Mouse (Mus musculus) limb, embryonic 10.5 days (tissue): Measurements from ENCODE around the gene Akr1d1. TPM values are rescaled to one million over a fixed set of nuclear protein-coding genes. Genes with fewer than 3 reads are reported as not detected.

ENCODE experiments used
- DNase-seq: peaks from one replicate; pipeline ENCODE4 v3.0.0-alpha.2; 2017; ENCODE audit warnings: low spot score
- H3K27ac ChIP-seq: fragments of 300-500 bp; sonication (generic); 2 replicates; pipeline ENCODE4 v1.5.1; 2016; ENCODE audit warnings: mild to moderate bottlenecking
- H3K27me3 ChIP-seq: fragments of 300-500 bp; sonication (generic); 2 replicates; pipeline ENCODE4 v1.6.1; 2016; ENCODE audit warnings: low read depth, mild to moderate bottlenecking; ENCODE audit not compliant: poor library complexity, severe bottlenecking
- H3K36me3 ChIP-seq: fragments of 300-500 bp; sonication (generic); 2 replicates; pipeline ENCODE4 v1.6.1; 2016; ENCODE audit warnings: mild to moderate bottlenecking, moderate library complexity
- H3K4me1 ChIP-seq: fragments of 300-500 bp; sonication (generic); 2 replicates; pipeline ENCODE4 v1.6.1; 2016
- H3K4me3 ChIP-seq: fragments of 300-500 bp; sonication (generic); 2 replicates; pipeline ENCODE4 v1.5.1; 2016; ENCODE audit warnings: mild to moderate bottlenecking, moderate library complexity
- H3K9me3 ChIP-seq: fragments of 300-500 bp; sonication (generic); replicated peaks from 2 replicates; pipeline ENCODE4 v1.6.1; 2016; ENCODE audit warnings: mild to moderate bottlenecking
- WGBS: fragments of 180-500 bp; shearing (Covaris S2); methylation state at CpG from one replicate; pipeline ENCODE4 v1.1.7; 2016; 5-methylcytosine and 5-hydroxymethylcytosine counted together
- polyA plus RNA-seq: library from polyadenylated mRNA; unstranded; fragments of >200 nt; fragmentation: Nextera tagmentation; extraction: Ambion mirVana; gene quantifications from 2 replicates; pipeline ENCODE4 v1.2.1, GENCODE M21; 2016

Gene Akr1d1
- polyA plus RNA-seq, 1 experiment from 2014 or later, result not detected

GRCm38 (mm10) chr6:37580476-37580875 lies 50.5 kb downstream of the Akr1d1 start:
- Histone ChIP-seq H3K9me3 (no peaks in the 10 kb centered on the region), H3K4me1 (no peaks in the 10 kb centered on the region), H3K36me3 (no peaks in the 10 kb centered on the region), H3K4me3 (no peak overlapping the region), H3K27ac (no peak overlapping the region), H3K27me3 (no peaks in the 10 kb centered on the region)
- 54% methylated on average over 5 of the region's 5 CpGs for WGBS
- DNase-seq, result no peak

GRCm38 (mm10) chr6:37589340-37589962 lies 59.5 kb downstream of the Akr1d1 start:
- H3K9me3 ChIP-seq, result no peaks in the 10 kb centered on the region
- 34% methylated on average over 4 of the region's 4 CpGs for whole genome bisulfite sequencing
- H3K4me1 ChIP-seq, result peaks cover 16% of the 10 kb centered on the region
- no peaks in the 10 kb centered on the region for H3K36me3 ChIP-seq
- no peaks in the 10 kb centered on the region for H3K27me3 ChIP-seq
- DNase-seq, result peak; percentile 79
- no peak overlapping the region for H3K4me3 ChIP-seq
- H3K27ac ChIP-seq, result peak overlapping the region; percentile 70; the same call in 1 of the 2 replicates

DNA sequence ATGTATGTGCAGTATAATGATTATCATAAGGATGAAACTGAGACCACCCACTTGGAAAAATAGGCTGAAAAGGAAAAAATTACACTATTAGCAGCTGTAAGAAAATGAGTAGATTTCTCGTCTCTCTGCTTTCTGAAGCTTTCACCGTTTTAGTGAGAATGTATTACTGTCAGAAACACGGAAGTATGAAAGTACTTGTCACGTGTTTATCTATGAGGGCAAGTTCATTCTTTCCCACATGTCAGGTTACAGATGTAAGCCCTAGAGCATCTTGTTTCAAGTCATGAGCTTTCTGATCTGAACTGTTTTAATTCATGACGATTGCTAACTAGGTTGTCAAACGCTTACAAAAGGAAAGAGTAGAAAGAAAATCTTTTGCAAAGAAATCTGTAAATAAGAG lies 60.8 kb downstream of the Akr1d1 start:
- Histone ChIP-seq H3K36me3 (no peaks in the 10 kb centered on the region), H3K27ac (no peak overlapping the region), H3K4me1 (peaks cover 16% of the 10 kb centered on the region), H3K9me3 (no peaks in the 10 kb centered on the region), H3K27me3 (no peaks in the 10 kb centered on the region), H3K4me3 (no peak overlapping the region)
- no peak for DNase-seq
- WGBS, result 89% methylated on average over 6 of the region's 6 CpGs

DNA sequence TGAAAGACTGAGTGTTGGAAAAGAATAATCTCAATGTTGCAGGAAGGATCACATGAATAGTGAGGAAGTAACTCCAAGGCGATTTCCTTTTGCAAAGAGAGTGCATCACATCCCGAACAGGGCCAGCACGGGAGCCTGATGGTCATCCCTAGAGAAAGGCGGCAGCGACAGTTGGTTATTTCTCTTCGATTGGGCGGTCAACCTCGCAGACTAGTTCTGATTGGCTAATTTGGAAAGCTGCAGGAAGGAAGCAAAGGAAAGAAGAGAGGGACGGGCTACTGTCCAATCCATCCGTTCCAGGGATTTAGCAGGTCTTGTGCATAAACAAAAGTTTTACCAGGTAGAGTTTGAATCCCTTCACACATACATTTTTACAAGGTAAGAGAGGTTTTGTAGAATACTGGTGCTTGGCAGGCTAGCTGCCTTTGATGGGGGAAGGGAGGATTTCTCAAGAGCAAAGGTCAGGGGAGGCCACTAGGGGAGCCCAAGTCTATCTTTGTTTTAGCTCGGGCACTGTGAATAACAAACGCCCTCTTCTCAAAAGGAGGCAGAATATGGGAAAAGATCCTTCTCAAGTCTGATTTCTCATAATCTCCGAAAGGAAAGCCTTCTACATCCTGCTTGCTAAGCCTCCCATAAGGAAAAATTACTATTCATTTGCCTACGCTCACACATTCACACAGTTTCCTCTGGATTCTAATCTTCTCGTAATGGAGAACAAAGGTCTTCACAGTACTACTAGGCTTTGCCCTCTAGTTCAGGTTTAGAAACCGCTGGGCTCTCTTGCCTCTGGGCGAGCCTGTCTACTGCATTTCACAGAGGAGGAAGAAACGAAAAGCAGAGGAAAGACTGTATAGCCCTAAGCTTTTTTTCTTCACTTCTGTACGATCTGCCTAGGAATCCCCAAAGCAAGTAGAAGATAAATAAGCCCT lies 62.4 kb downstream of the Akr1d1 start:
- 65% methylated on average over 19 of the region's 19 CpGs for WGBS
- H3K36me3 ChIP-seq, result no peaks in the 10 kb centered on the region
- H3K4me1 ChIP-seq, result peaks cover 17% of the 10 kb centered on the region
- H3K27me3 ChIP-seq, result no peaks in the 10 kb centered on the region
- H3K9me3 ChIP-seq, result no peaks in the 10 kb centered on the region
- H3K4me3 ChIP-seq, result no peak overlapping the region
- peak; percentile 57 for DNase-seq
- peak overlapping the region; percentile 56 for H3K27ac ChIP-seq

DNA sequence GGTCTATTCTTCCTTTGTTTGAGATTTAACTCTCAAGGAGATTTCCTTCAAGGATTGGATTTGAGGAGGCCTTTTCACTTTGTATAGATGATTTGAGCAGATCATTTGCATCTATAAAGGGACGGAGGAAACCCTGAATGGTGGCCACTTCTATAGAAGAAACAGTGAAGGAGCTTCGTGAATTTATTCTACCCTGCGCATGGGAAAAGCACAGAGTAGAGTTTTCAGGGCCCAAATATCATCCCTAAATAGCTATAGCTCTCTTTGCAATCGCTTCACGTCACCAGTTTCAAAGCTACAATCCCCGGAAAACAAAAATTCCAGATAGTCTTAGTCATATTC lies 63.0 kb downstream of the Akr1d1 start:
- H3K36me3 ChIP-seq, result no peaks in the 10 kb centered on the region
- DNase-seq, result no peak
- no peaks in the 10 kb centered on the region for H3K27me3 ChIP-seq
- H3K4me1 ChIP-seq, result peaks cover 19% of the 10 kb centered on the region
- WGBS, result 80% methylated on average over 6 of the region's 6 CpGs
- H3K27ac ChIP-seq, result peak overlapping the region; percentile 26
- no peaks in the 10 kb centered on the region for H3K9me3 ChIP-seq
- H3K4me3 ChIP-seq, result no peak overlapping the region

GRCm38 (mm10) chr6:37593551-37594089 lies 63.6 kb downstream of the Akr1d1 start:
- H3K4me3 ChIP-seq, result no peak overlapping the region
- H3K4me1 ChIP-seq, result peaks cover 19% of the 10 kb centered on the region
- no peaks in the 10 kb centered on the region for H3K9me3 ChIP-seq
- no peak for DNase-seq
- H3K27me3 ChIP-seq, result no peaks in the 10 kb centered on the region
- 15% methylated on average over 5 of the region's 5 CpGs for WGBS
- H3K36me3 ChIP-seq, result no peaks in the 10 kb centered on the region
- H3K27ac ChIP-seq, result peak overlapping the region; percentile 72

GRCm38 (mm10) chr6:37597088-37597487 lies 67.1 kb downstream of the Akr1d1 start:
- no peaks in the 10 kb centered on the region for H3K36me3 ChIP-seq
- no peak overlapping the region for H3K4me3 ChIP-seq
- peaks cover 16% of the 10 kb centered on the region for H3K4me1 ChIP-seq
- no peak for DNase-seq
- WGBS, result 54% methylated on average over 2 of the region's 2 CpGs
- no peaks in the 10 kb centered on the region for H3K27me3 ChIP-seq
- H3K27ac ChIP-seq, result no peak overlapping the region
- H3K9me3 ChIP-seq, result no peaks in the 10 kb centered on the region

GRCm38 (mm10) chr6:37598033-37598432 lies 68.1 kb downstream of the Akr1d1 start:
- Histone ChIP-seq H3K9me3 (no peaks in the 10 kb centered on the region), H3K27me3 (no peaks in the 10 kb centered on the region), H3K27ac (no peak overlapping the region), H3K4me3 (no peak overlapping the region), H3K36me3 (no peaks in the 10 kb centered on the region), H3K4me1 (peaks cover 11% of the 10 kb centered on the region)
- DNase-seq, result no peak

DNA sequence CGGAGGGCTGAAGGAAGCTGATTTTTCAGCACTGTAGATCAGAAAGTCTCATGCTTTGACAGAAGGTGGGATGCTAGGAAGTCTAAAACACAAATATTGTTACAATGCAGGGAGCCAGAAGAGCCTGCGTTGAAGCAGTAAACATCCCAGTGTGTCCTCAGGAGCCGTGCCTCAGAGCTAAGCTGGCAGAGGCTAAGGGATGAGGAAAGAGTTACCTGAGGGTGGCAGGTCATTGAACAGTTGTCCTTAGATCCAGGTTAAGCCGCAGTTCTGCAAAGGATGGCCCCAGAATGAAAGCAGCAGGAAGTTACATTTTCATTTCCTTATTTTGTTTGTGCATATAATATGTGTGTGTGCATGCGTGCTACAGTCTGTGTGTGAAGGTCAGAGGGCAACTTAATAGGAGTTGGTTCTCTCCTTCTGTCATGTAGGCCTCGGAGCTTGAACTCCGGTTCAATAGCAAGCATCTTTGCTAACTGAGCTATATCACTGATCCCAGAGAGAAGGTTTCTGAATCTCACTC lies 71.1 kb downstream of the Akr1d1 start:
- no peak overlapping the region for H3K4me3 ChIP-seq
- H3K4me1 ChIP-seq, result peaks cover 3% of the 10 kb centered on the region; the same call in 1 of the 2 replicates
- DNase-seq, result no peak
- H3K9me3 ChIP-seq, result no peaks in the 10 kb centered on the region
- no peaks in the 10 kb centered on the region for H3K27me3 ChIP-seq
- H3K36me3 ChIP-seq, result no peaks in the 10 kb centered on the region
- 86% methylated on average over 7 of the region's 7 CpGs for WGBS
- H3K27ac ChIP-seq, result no peak overlapping the region

DNA sequence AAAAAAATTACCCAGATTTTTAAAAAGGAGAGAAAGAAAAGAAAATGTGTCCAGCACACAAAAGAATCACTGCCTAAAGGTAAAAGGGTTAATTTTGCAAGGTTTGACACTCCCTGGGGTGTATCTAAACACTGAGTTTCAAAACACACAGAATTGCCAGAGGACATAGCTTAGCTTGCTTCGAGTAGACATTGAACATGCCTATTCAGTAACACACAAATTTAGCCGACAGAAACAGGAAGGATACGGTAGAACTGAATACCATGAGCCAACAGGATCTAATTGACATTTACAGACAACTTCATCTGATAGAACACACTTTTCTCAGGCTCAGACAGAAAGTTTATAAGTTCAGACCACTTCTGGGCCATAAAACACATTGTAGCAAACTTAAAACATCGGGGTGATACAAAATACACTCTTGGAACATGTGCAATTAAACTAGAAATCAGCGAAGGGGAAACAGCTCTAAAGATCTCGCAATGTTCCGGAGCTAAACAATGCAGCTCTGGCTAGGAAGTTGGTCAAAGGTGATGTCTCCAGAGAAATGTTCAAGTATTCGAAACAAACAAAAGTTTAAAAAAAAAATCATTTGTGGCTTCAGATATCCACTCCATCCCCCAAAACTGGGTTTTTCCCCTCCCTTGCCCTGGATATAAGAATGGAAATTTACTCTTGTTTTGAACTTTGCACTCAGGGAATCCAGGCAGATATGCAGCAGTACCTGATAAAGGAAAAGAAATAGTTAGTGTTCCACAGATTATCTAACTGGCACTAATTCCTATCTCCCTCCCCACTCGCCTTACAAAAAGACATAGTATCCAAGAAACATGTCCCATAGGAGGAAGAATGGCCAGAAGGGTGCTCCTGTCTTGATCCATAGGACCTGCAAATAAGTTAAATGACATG lies 73.1 kb downstream of the Akr1d1 start:
- Histone ChIP-seq H3K9me3 (no peaks in the 10 kb centered on the region), H3K4me1 (peaks cover 4% of the 10 kb centered on the region; the same call in 1 of the 2 replicates), H3K36me3 (no peaks in the 10 kb centered on the region), H3K27me3 (no peaks in the 10 kb centered on the region), H3K4me3 (no peak overlapping the region), H3K27ac (no peak overlapping the region)
- no peak for DNase-seq
- WGBS, result 75% methylated on average over 9 of the region's 9 CpGs

- no peaks in the 10 kb centered on the region for H3K9me3 ChIP-seq
- H3K4me1 ChIP-seq, result peaks cover 6% of the 10 kb centered on the region; the same call in 1 of the 2 replicates
- WGBS, result 89% methylated on average over 4 of the region's 4 CpGs
- H3K36me3 ChIP-seq, result no peaks in the 10 kb centered on the region
- no peaks in the 10 kb centered on the region for H3K27me3 ChIP-seq
- no peak for DNase-seq
- H3K4me3 ChIP-seq, result no peak overlapping the region
- H3K27ac ChIP-seq, result no peak overlapping the region
Observed at GRCm38 (mm10) chr6:37604178-37604883, 74.4 kb downstream of the Akr1d1 start.

- no peak for DNase-seq
- Histone ChIP-seq H3K4me3 (no peak overlapping the region), H3K27me3 (no peaks in the 10 kb centered on the region), H3K27ac (no peak overlapping the region), H3K4me1 (peaks cover 6% of the 10 kb centered on the region; the same call in 1 of the 2 replicates), H3K36me3 (no peaks in the 10 kb centered on the region), H3K9me3 (no peaks in the 10 kb centered on the region)
- WGBS, result 79% methylated on average over 5 of the region's 5 CpGs
Observed at GRCm38 (mm10) chr6:37604884-37605269, 74.9 kb downstream of the Akr1d1 start.
